Mouse (Mus musculus): ENCODE measurements around the gene Myo9a. TPM values are rescaled to one million over a fixed set of nuclear protein-coding genes. Genes with fewer than 3 reads are reported as not detected.

The Myo9a gene
- total RNA-seq, 2 experiments from 2014 or later = 57.4 to 66.3 TPM

Other genes starting within 250 kb of the Myo9a start
- gene Hexa, start 211.4 kb upstream of the Myo9a start, total RNA-seq (2021) = 10 to 100 TPM; 45.8 to 52.7 TPM
- 1 to 10 TPM; 2.0 to 2.1 TPM for gene Tmem202, start 211.0 kb upstream of the Myo9a start, total RNA-seq (2021)
- gene Celf6, start 173.0 kb upstream of the Myo9a start, total RNA-seq (2021) = 10 to 100 TPM; 23.7 to 25.6 TPM
- gene Parp6, start 133.6 kb upstream of the Myo9a start, total RNA-seq (2021) = 100 to 1,000 TPM; 138 to 142 TPM
- 1,000 to 10,000 TPM; 1,212 to 1,366 TPM for gene Pkm, start 94.5 kb upstream of the Myo9a start, total RNA-seq (2021)
- gene Gramd2, start 70.8 kb upstream of the Myo9a start, total RNA-seq (2021) = 1 to 10 TPM; 4.9 to 7.3 TPM
- gene Senp8, start 186 bp upstream of the Myo9a start, total RNA-seq (2021) = 1 to 10 TPM; 9.2 to 9.7 TPM
- not detected for gene Nr2e3, start 209.8 kb downstream of the Myo9a start, total RNA-seq (2021)

Data from layer of hippocampus, postnatal 25 days (tissue).